Mouse (Mus musculus) forebrain, embryonic 13.5 days (tissue): ENCODE results near the gene Hist2h2aa2. TPM values are rescaled to one million over a fixed set of nuclear protein-coding genes. Genes with fewer than 3 reads are reported as not detected.

Source experiments
- ATAC-seq: fragments of 200-750 bp; cut with Nextera tagmentation; 2 replicates; pipeline ENCODE4 v1.8.0; 2017
- H3K27ac ChIP-seq: fragments of 300-500 bp; sonication (generic); 2 replicates; pipeline ENCODE4 v1.5.1; 2015; ENCODE audit warnings: inconsistent platforms, mild to moderate bottlenecking, moderate library complexity
- H3K27me3 ChIP-seq: fragments of 300-500 bp; sonication (generic); 2 replicates; pipeline ENCODE4 v1.6.1; 2015; ENCODE audit warnings: mild to moderate bottlenecking, inconsistent platforms
- H3K36me3 ChIP-seq: fragments of 300-500 bp; sonication (generic); 2 replicates; pipeline ENCODE4 v1.6.1; 2015; ENCODE audit warnings: mild to moderate bottlenecking, inconsistent platforms; ENCODE audit not compliant: poor library complexity, severe bottlenecking
- H3K4me1 ChIP-seq: fragments of 300-500 bp; sonication (generic); 2 replicates; pipeline ENCODE4 v1.6.1; 2015; ENCODE audit warnings: inconsistent platforms
- H3K4me2 ChIP-seq: fragments of 300-500 bp; sonication (generic); 2 replicates; pipeline ENCODE4 v1.6.1; 2015; ENCODE audit warnings: inconsistent platforms, mild to moderate bottlenecking, moderate library complexity
- H3K4me3 ChIP-seq: fragments of 300-500 bp; sonication (generic); 2 replicates; pipeline ENCODE4 v1.5.1; 2015; ENCODE audit warnings: mild to moderate bottlenecking, inconsistent platforms
- H3K9ac ChIP-seq: fragments of 300-500 bp; sonication (generic); 2 replicates; pipeline ENCODE4 v1.6.1; 2015; ENCODE audit warnings: mild to moderate bottlenecking, inconsistent platforms
- H3K9me3 ChIP-seq: fragments of 300-500 bp; sonication (generic); replicated peaks from 2 replicates; pipeline ENCODE4 v1.6.1; 2016; ENCODE audit warnings: inconsistent platforms
- WGBS: fragments of 180-500 bp; shearing (Covaris S2); methylation state at CpG from one replicate; pipeline ENCODE4 v1.1.7; 2015; 5-methylcytosine and 5-hydroxymethylcytosine counted together
- polyA plus RNA-seq: library from polyadenylated mRNA; unstranded; fragments of >200 nt; fragmentation: Nextera tagmentation; extraction: Ambion mirVana; gene quantifications from 2 replicates; pipeline ENCODE4 v1.2.1, GENCODE M21; 2015

Hist2h2aa2 gene
- polyA plus RNA-seq, 1 experiment from 2014 or later: 91.2 TPM

DNA sequence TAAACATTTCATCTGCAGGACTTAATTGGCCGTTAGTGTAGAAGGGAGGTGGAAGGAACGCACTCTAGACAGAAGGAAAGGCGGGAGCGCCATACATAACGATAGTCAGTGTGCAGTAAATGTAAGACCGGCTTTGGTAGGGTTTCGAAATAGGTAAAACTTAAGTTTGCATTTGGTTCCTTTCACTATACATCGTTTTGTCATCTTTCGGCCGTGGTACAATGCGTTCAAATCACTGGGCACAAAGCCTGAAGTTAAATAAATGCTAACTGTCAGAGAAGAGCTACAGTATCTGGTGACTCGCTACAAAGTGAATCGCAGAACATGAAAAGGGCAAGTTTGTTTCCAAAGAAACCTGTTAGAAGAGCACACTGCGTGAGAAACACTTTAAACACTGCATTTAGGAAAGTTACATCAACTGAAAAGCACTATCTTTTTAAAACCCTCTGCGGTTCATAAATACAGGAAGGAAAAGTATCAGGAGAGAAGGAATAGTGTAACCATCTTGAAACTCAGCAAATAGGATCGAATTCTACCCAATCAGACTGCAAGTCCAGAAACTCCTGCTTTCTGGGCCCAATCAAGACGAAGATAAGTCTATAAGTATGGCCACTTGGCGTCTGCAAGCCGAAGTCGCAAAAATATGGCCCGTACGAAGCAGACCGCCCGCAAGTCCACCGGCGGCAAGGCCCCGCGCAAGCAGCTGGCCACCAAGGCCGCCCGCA lies 28.1 kb upstream of the Hist2h2aa2 start, which contains the start of gene Hist2h3b:
Hist2h3b (plus strand) TSS at position 604 of the 725 bp plus-strand sequence.
- H3K36me3 ChIP-seq: no peaks in the 10 kb centered on the region
- no peaks in the 10 kb centered on the region for H3K9me3 ChIP-seq
- H3K4me1 ChIP-seq: peaks cover 33% of the 10 kb centered on the region
- ATAC-seq: peak; percentile 62
- peak within 1 kb of the TSS; percentile 86 for H3K9ac ChIP-seq
- peak within 1 kb of the TSS; percentile 60 for H3K4me3 ChIP-seq
- no peaks in the 10 kb centered on the region for H3K27me3 ChIP-seq
- 16% methylated on average over 28 of the region's 30 CpGs for WGBS
- peak within 1 kb of the TSS; percentile 88 for H3K4me2 ChIP-seq
- H3K27ac ChIP-seq: peak within 1 kb of the TSS; percentile 98

DNA sequence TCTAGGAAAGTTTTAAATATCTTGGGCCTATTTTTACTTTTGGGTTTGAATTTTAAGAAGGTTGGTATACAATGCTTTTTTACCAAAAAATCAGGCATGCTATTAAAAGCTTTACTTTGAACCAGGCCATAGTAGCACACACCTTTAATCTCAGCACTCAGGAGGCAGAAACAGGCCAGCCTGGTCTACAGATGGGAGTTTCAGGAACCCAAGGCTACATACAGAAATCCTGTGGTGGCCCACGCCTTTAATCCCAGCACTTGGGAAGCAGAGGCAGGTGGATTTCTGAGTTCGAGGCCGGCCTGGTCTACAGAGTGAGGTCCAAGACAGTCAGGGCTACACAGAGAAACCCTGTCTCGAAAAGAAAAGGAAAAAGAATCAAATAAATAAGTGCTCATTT lies 27.5 kb upstream of the Hist2h2aa2 start:
- H3K36me3 ChIP-seq: no peaks in the 10 kb centered on the region
- peak overlapping the region; percentile 58 for H3K9ac ChIP-seq
- H3K9me3 ChIP-seq: no peaks in the 10 kb centered on the region
- WGBS: 77% methylated on average over 4 of the region's 4 CpGs
- peak overlapping the region; percentile 56 for H3K4me2 ChIP-seq
- no peak for ATAC-seq
- H3K4me1 ChIP-seq: peaks cover 33% of the 10 kb centered on the region
- peak overlapping the region; percentile 85 for H3K27ac ChIP-seq
- H3K4me3 ChIP-seq: peak overlapping the region; percentile 43; the same call in 1 of the 2 replicates
- H3K27me3 ChIP-seq: no peaks in the 10 kb centered on the region

DNA sequence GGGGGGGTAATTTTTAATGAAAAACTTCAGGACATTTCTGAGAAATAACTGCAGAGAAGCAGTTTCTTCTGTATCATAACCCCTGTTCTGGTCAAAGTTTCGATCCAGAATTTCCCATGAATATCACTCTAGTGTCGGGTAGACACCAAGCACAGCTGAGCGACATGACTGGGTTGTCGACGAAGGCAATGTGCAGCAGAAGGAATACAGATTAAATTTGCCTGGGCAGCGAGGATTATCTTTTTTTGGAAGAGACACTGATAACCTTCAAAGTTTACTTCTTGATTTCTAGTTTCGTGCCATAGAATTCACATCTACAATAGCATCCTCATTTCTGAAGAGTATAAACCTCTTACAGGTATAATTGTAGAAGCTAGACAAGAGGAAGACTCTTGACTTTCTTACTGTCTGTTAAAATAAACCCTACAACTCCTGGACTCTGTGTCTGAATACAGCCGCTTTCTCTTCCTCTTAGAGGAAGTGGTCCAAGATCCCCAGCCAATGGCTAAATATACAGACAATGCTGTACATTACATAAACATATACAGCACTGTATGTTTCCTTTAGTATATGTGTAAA lies 26.1 kb upstream of the Hist2h2aa2 start:
- 93% methylated on average over 8 of the region's 8 CpGs for WGBS
- Histone ChIP-seq H3K9ac (no peak overlapping the region), H3K4me1 (peaks cover 43% of the 10 kb centered on the region), H3K4me2 (no peak overlapping the region), H3K36me3 (no peaks in the 10 kb centered on the region), H3K4me3 (no peak overlapping the region), H3K27me3 (no peaks in the 10 kb centered on the region), H3K9me3 (no peaks in the 10 kb centered on the region), H3K27ac (no peak overlapping the region; the same call in 1 of the 2 replicates)
- no peak for ATAC-seq

DNA sequence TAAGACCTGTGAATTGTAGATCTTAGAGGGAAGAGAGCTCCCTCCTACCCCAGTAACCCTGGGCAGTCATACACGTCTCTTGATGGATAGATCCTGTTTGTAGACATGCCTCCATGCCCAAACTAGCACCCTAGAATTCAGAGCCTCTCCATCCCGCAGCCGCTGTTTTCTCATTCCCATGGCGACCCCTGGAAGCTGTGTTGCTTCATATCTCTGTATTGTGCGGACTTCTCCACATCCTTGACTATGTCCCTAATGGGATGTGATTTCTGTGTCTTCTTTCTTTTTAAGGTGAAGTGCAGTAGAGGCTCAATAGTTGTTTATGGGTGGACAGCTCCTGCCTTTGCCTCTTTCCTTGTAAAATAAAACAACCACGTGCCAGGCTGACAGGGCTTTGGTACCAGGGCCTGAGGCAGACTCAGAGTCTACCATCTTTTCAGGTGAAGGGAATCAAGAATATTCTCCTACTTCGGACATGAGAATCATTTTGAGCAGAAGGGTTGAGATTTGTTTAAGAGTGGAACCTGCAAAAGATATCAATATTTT lies 24.4 kb upstream of the Hist2h2aa2 start:
- H3K27ac ChIP-seq: peak overlapping the region; percentile 98
- WGBS: 72% methylated on average over 7 of the region's 7 CpGs
- no peaks in the 10 kb centered on the region for H3K9me3 ChIP-seq
- H3K4me1 ChIP-seq: peaks cover 38% of the 10 kb centered on the region
- H3K4me3 ChIP-seq: peak overlapping the region; percentile 59; the same call in 1 of the 2 replicates
- no peak for ATAC-seq
- no peaks in the 10 kb centered on the region for H3K36me3 ChIP-seq
- H3K9ac ChIP-seq: peak overlapping the region; percentile 73
- H3K27me3 ChIP-seq: no peaks in the 10 kb centered on the region
- H3K4me2 ChIP-seq: peak overlapping the region; percentile 74

DNA sequence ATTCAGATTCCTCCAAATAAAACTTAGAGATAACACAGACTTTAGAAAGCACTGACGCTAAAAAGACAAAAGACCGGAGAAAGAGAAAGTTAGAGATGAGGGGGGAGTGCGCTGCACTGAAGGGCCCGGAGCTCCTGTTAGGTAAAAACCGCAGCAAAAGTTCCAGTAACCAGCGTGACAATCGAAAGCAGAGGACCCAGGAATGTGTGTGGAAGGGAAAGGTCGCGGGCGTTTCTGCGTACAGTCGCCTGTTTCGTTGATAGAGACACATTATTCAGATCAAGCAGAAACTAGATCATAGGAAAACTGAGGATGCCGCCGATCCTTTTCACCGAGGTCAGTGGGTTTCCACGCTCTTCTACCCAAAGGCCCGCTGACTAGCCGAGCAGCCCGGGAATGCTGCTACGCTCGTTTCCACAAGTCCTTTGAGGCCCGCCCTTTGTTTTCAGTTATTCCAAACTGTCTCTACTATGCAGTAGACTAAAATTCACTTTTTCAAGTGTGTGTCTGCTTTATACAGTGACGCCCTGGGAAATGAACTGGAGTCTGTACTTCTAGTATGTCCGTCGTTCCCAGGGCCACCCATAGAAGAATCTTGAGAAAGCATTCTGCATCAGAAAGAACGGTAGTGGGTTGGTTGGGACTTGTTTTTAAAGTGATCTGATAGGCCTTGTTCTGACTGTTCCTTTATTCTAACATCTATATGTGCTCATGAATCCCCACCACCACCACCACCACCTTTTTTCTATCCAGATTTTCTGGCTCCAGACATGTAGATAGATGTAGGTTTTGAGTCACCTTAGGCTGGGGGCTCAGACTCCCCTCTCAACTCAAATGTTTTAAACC lies 23.7 kb upstream of the Hist2h2aa2 start:
- peak overlapping the region; percentile 59 for H3K4me3 ChIP-seq
- peak overlapping the region; percentile 73 for H3K9ac ChIP-seq

DNA sequence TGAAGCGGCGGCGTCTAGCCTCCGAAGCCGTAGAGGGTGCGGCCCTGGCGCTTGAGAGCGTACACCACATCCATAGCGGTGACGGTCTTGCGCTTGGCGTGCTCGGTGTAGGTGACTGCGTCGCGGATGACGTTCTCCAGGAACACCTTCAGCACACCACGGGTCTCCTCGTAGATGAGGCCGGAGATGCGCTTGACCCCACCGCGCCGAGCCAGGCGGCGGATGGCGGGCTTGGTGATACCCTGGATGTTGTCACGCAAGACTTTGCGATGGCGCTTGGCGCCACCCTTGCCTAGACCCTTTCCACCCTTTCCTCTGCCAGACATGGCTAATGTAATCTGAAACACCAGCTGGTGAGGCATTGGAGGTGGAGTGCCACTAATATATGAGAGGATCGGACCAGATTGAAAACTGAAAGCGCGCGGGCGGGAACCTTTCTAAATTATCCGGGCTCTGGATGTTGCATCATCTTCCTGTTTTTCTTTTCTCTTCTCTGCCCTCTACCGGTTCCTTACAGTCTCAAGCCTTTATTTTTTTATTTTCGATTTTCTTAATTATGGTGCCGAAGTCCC lies 23.0 kb upstream of the Hist2h2aa2 start, which contains the start of gene Hist2h4:
Hist2h4 (minus strand) TSS at position 333 of the 572 bp plus-strand sequence.
- 1% methylated on average over 40 of the region's 40 CpGs for WGBS
- Histone ChIP-seq H3K36me3 (no peaks in the 10 kb centered on the region), H3K4me1 (peaks cover 35% of the 10 kb centered on the region), H3K4me2 (peak within 1 kb of the TSS; percentile 74), H3K9ac (peak within 1 kb of the TSS; percentile 86), H3K9me3 (no peaks in the 10 kb centered on the region), H3K27me3 (no peaks in the 10 kb centered on the region), H3K4me3 (peak within 1 kb of the TSS; percentile 59), H3K27ac (peak within 1 kb of the TSS; percentile 98)
- ATAC-seq: peak; percentile 91

More for the DNA sequence above, 23.7 kb upstream of the Hist2h2aa2 start:
- peak; percentile 50 for ATAC-seq
- Histone ChIP-seq H3K27ac (peak overlapping the region; percentile 98), H3K9me3 (no peaks in the 10 kb centered on the region), H3K4me2 (peak overlapping the region; percentile 74), H3K27me3 (no peaks in the 10 kb centered on the region), H3K36me3 (no peaks in the 10 kb centered on the region), H3K4me1 (peaks cover 38% of the 10 kb centered on the region)
- 6% methylated on average over 27 of the region's 27 CpGs for WGBS

GRCm38 (mm10) chr3:96262216-96262875 lies 22.3 kb upstream of the Hist2h2aa2 start:
- ATAC-seq: peak; percentile 67

GRCm38 (mm10) chr3:96261623-96262022 lies 21.5 kb upstream of the Hist2h2aa2 start:
- H3K4me2 ChIP-seq: peak overlapping the region; percentile 74
- no peaks in the 10 kb centered on the region for H3K27me3 ChIP-seq
- no peaks in the 10 kb centered on the region for H3K36me3 ChIP-seq
- H3K4me3 ChIP-seq: peak overlapping the region; percentile 59
- peak overlapping the region; percentile 98 for H3K27ac ChIP-seq
- peaks cover 26% of the 10 kb centered on the region for H3K4me1 ChIP-seq
- 62% methylated on average over 3 of the region's 3 CpGs for WGBS
- no peaks in the 10 kb centered on the region for H3K9me3 ChIP-seq
- peak overlapping the region; percentile 86 for H3K9ac ChIP-seq
- no peak for ATAC-seq

More at GRCm38 (mm10) chr3:96262216-96262875, 22.3 kb upstream of the Hist2h2aa2 start:
- Histone ChIP-seq H3K36me3 (no peaks in the 10 kb centered on the region), H3K4me1 (peaks cover 29% of the 10 kb centered on the region), H3K4me2 (peak overlapping the region; percentile 74), H3K9ac (peak overlapping the region; percentile 86), H3K9me3 (no peaks in the 10 kb centered on the region), H3K27me3 (no peaks in the 10 kb centered on the region), H3K4me3 (peak overlapping the region; percentile 59), H3K27ac (peak overlapping the region; percentile 98)
- under 1% methylated on average over 19 of the region's 19 CpGs for WGBS

DNA sequence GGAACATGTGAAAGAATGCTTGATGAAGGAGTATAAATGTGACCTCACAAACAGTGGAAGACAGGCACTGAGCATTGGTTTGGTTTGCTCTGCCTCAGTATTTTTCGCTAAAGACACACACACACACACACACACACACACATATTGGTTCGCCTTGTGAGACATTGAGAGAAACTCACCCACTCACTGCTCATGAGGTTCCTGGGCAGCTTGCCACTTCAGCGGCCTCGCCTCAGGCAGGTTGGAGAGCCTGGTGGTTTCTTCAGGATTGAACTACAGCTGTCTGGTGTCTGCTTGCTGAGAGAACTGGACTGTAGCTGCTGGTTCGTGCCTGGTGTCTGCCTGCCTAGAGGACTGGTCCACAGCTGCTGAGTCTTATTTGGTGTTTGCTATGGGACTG lies 20.1 kb upstream of the Hist2h2aa2 start:
- H3K4me3 ChIP-seq: no peak overlapping the region
- H3K9me3 ChIP-seq: no peaks in the 10 kb centered on the region
- no peak overlapping the region for H3K9ac ChIP-seq
- no peak for ATAC-seq
- no peak overlapping the region for H3K27ac ChIP-seq
- H3K4me2 ChIP-seq: no peak overlapping the region
- no peaks in the 10 kb centered on the region for H3K27me3 ChIP-seq
- no peaks in the 10 kb centered on the region for H3K36me3 ChIP-seq
- H3K4me1 ChIP-seq: peaks cover 26% of the 10 kb centered on the region
- WGBS: 93% methylated on average over 5 of the region's 5 CpGs

DNA sequence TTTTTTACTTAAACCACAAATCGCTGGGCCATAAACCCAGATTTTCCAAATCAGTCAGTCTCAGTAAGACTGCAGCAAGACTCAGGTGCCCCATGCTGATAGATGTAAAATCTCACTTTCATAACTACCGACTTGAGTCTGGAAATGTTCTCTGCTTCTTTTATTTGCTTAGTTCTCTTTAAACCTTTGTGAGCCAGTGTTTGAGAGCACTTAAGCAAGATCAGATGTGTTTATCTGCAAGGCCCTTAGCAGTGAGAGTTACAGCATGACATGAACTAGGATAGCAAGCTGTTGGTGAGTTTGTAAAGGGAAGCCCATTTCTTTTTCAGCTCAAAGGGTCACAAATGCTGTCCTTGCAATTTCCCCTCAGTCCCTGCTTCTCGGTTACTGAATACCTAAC lies 17.1 kb upstream of the Hist2h2aa2 start:
- no peaks in the 10 kb centered on the region for H3K9me3 ChIP-seq
- H3K4me1 ChIP-seq: peaks cover 6% of the 10 kb centered on the region
- WGBS: 84% methylated on average over 3 of the region's 3 CpGs
- no peak for ATAC-seq
- no peaks in the 10 kb centered on the region for H3K27me3 ChIP-seq
- H3K9ac ChIP-seq: no peak overlapping the region
- no peak overlapping the region for H3K4me3 ChIP-seq
- no peaks in the 10 kb centered on the region for H3K36me3 ChIP-seq
- no peak overlapping the region for H3K27ac ChIP-seq
- no peak overlapping the region for H3K4me2 ChIP-seq
